Mouse (Mus musculus) left cerebral cortex, adult 18-20 months (tissue): Measurements from ENCODE around the gene Nat8f2. TPM values are rescaled to one million over a fixed set of nuclear protein-coding genes. Genes with fewer than 3 reads are reported as not detected.
A peak's percentile ranks its signal among the peaks of the same experiment; 100 is the strongest.
"Not testable (repeated sequence)": the region's sequence is repeated elsewhere in the genome, so short reads cannot be mapped to it uniquely, and the experiment has no call there.

Source experiments
- DNase-seq, 2 experiments: peaks; one replicate each; pipeline ENCODE4 v3.0.0; 2021 to 2022; ENCODE audit warnings: low spot score in 2 of 2, mixed read lengths in 1 of 2
- total RNA-seq, 2 experiments: library from RNA; stranded (reverse); gene quantifications; 2 replicates each; pipeline ENCODE4 v1.2.3; 2021

Nat8f2 gene
- total RNA-seq, 2 experiments from 2014 or later = 2.4 to 2.5 TPM

- DNase-seq = peak in 1 of 2 experiments; percentile 17
Observed at GRCm38 (mm10) chr6:85864900-85865639, 3.9 kb downstream of the Nat8f2 start.

- DNase-seq = no peak
Observed at GRCm38 (mm10) chr6:85863840-85864239, 5.1 kb downstream of the Nat8f2 start.

GRCm38 (mm10) chr6:85863136-85863535 lies 5.8 kb downstream of the Nat8f2 start:
- DNase-seq = no peak

GRCm38 (mm10) chr6:85862565-85862964 lies 6.4 kb downstream of the Nat8f2 start:
- DNase-seq = no peak

- no peak for DNase-seq
Observed at GRCm38 (mm10) chr6:85861247-85861646, 7.7 kb downstream of the Nat8f2 start.

- peak; percentile 35 to 49 for DNase-seq
Observed at GRCm38 (mm10) chr6:85856194-85856678, 12.7 kb downstream of the Nat8f2 start.

- no peak for DNase-seq
Observed at GRCm38 (mm10) chr6:85853481-85853880, 15.5 kb downstream of the Nat8f2 start.

GRCm38 (mm10) chr6:85851062-85851773 lies 17.7 kb downstream of the Nat8f2 start:
- DNase-seq = no peak

GRCm38 (mm10) chr6:85849240-85849639 lies 19.7 kb downstream of the Nat8f2 start:
- no peak for DNase-seq

GRCm38 (mm10) chr6:85848140-85848539 lies 20.8 kb downstream of the Nat8f2 start:
- DNase-seq = no peak

GRCm38 (mm10) chr6:85846921-85847320 lies 22.0 kb downstream of the Nat8f2 start:
- DNase-seq = no peak

- not testable (repeated sequence) for DNase-seq
Observed at GRCm38 (mm10) chr6:85843677-85844458, 25.1 kb downstream of the Nat8f2 start.

- no peak for DNase-seq
Observed at GRCm38 (mm10) chr6:85839982-85840381, 29.0 kb downstream of the Nat8f2 start.

GRCm38 (mm10) chr6:85838674-85839073 lies 30.3 kb downstream of the Nat8f2 start:
- no peak for DNase-seq

- DNase-seq = not testable (repeated sequence)
Observed at GRCm38 (mm10) chr6:85837307-85837706, 31.7 kb downstream of the Nat8f2 start.

GRCm38 (mm10) chr6:85836827-85837226 lies 32.1 kb downstream of the Nat8f2 start:
- DNase-seq = peak; percentile 48 to 60

GRCm38 (mm10) chr6:85836098-85836497 lies 32.9 kb downstream of the Nat8f2 start:
- not testable (repeated sequence) for DNase-seq

- not testable (repeated sequence) for DNase-seq
Observed at GRCm38 (mm10) chr6:85835104-85835503, 33.9 kb downstream of the Nat8f2 start.

GRCm38 (mm10) chr6:85834504-85835100 lies 34.4 kb downstream of the Nat8f2 start:
- DNase-seq = not testable (repeated sequence)

GRCm38 (mm10) chr6:85831796-85832321 lies 37.1 kb downstream of the Nat8f2 start, which contains the start of gene Nat8:
Nat8 (minus strand) TSS chr6:85832082.
- no peak for DNase-seq

- no peak for DNase-seq
Observed at GRCm38 (mm10) chr6:85829462-85829861, 39.5 kb downstream of the Nat8f2 start.
